Mouse (Mus musculus): ENCODE data around the gene Slc4a4. TPM values are rescaled to one million over a fixed set of nuclear protein-coding genes. Genes with fewer than 3 reads are reported as not detected.

Slc4a4 gene
- polyA plus RNA-seq, 1 experiment from 2014 or later = 0.47 TPM

DNA sequence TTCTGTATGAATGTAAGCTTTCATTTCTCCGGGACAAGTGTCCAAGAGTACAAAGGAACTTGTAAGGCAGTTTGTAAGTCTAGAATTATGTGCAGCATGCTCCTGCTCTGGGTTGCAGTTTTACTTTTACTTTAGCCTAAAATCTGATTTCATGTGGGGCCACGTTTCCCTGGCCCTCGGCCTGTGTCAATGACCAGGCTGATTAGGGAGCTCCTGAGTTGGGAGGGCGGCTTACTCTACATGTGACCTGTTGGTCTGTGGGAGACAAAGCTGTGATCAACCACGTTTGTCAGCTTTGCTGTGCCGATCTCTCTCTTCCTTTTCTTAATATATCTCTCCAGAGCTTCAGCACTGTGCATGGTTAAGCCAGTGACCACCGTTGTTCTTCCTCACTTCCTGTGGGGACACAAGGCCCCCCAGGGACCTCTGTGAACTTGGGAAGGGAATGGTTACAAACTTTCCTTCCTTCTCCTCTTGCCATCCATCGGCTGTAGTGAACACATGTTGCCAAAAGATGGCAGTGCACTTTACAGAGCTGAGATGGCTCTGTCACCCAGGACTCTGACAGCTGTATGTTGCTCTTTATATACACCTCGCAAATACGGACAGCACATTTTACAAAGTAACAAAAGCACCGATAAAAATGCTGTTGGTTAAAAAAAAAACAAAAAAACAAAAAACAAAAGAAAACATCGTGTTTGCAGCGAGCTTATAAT is 41.7 kb downstream of the Slc4a4 start:
- no peak overlapping the region for H3K4me2 ChIP-seq (ENCODE audit: low read depth, low read length)
- H3K9ac ChIP-seq (ENCODE audit: low read depth, low read length) = no peak overlapping the region
- H3K4me1 ChIP-seq (ENCODE audit: control insufficient read depth, low read depth, low read length) = no peaks in the 10 kb centered on the region
- ATAC-seq (ENCODE audit: low read depth) = no peak
- H3K9me3 ChIP-seq (replicated peaks; ENCODE audit: control insufficient read depth, low read length) = no peaks in the 10 kb centered on the region
- no peak overlapping the region for H3K4me3 ChIP-seq (ENCODE audit: low read depth, low read length)
- 29% methylated on average over 13 of the region's 13 CpGs for WGBS (ENCODE audit: insufficient replicate concordance)
- H3K27me3 ChIP-seq (ENCODE audit: control insufficient read depth, insufficient read depth, low read depth, low read length) = no peaks in the 10 kb centered on the region
- H3K36me3 ChIP-seq (ENCODE audit: control insufficient read depth, insufficient read depth) = no peaks in the 10 kb centered on the region
- H3K27ac ChIP-seq (ENCODE audit: low read length) = no peak overlapping the region

DNA sequence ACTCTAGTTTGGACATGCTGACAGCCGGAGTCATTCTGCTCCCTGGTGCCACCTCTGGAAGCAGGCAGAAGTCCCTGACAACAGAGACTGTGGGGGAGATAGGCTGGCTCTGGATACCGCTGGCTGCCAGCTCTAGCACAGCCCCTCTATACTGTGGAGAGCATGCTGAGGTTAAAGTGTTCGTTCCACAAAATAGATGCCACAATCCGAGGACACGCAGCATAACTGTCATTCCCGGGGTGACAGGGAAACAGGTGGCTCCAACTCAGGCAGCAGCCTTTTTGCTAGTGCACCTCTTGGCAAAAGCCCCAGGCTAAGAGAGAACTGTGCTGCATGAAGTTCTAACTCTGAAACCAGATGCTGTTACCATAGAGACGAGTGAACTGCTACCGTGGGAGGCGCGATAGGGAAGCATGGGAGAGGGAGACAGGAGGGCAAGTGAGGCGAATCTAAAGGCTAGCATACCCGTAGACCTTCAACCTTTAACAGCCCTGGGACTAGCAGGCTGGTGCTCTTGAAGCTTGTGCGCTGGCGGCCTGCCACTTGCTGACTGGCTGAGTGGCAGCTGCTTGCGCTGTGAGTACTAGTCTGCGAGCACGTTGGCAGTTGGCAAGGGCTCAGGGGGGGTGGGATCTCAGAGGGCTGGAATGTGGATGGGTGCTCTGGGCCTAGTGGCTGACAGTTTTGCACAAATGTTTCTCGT is 42.9 kb downstream of the Slc4a4 start:
- 0 out of 2 replicates have a peak, but pooled peaks have one; percentile 21 for ATAC-seq (ENCODE audit: low read depth)
- no peak overlapping the region for H3K4me2 ChIP-seq (ENCODE audit: low read depth, low read length)
- H3K9me3 ChIP-seq (replicated peaks; ENCODE audit: control insufficient read depth, low read length) = no peaks in the 10 kb centered on the region
- H3K9ac ChIP-seq (ENCODE audit: low read depth, low read length) = no peak overlapping the region
- H3K27ac ChIP-seq (ENCODE audit: low read length) = no peak overlapping the region
- no peak overlapping the region for H3K4me3 ChIP-seq (ENCODE audit: low read depth, low read length)
- no peaks in the 10 kb centered on the region for H3K4me1 ChIP-seq (ENCODE audit: control insufficient read depth, low read depth, low read length)
- H3K36me3 ChIP-seq (ENCODE audit: control insufficient read depth, insufficient read depth) = no peaks in the 10 kb centered on the region
- no peaks in the 10 kb centered on the region for H3K27me3 ChIP-seq (ENCODE audit: control insufficient read depth, insufficient read depth, low read depth, low read length)
- 59% methylated on average over 18 of the region's 18 CpGs for WGBS (ENCODE audit: insufficient replicate concordance)

DNA sequence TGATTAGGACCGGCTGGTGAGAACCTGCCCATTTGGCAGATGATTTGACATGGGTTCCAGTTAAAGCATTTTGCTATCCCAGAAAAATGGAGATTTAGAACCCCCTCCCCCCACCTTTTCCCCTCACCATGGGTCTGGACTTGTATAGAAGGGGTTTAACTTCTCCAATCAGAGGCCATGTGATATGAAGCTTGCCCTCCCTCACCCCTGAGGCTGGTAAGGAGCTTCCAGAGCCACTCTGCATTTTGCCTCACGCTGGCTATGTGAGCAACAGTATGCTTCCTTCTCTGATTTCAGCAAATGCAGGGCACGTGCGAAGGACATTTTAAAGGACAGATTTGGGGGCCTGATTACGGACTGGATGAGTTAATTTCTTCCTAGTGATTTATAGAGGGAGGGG is 43.5 kb downstream of the Slc4a4 start:
- Histone ChIP-seq H3K27me3 (ENCODE audit: control insufficient read depth, insufficient read depth, low read depth, low read length) (no peaks in the 10 kb centered on the region), H3K9me3 (replicated peaks; ENCODE audit: control insufficient read depth, low read length) (no peaks in the 10 kb centered on the region), H3K4me3 (ENCODE audit: low read depth, low read length) (no peak overlapping the region), H3K4me2 (ENCODE audit: low read depth, low read length) (no peak overlapping the region), H3K27ac (ENCODE audit: low read length) (no peak overlapping the region), H3K4me1 (ENCODE audit: control insufficient read depth, low read depth, low read length) (no peaks in the 10 kb centered on the region), H3K9ac (ENCODE audit: low read depth, low read length) (no peak overlapping the region), H3K36me3 (ENCODE audit: control insufficient read depth, insufficient read depth) (no peaks in the 10 kb centered on the region)
- ATAC-seq (ENCODE audit: low read depth) = no peak
- 62% methylated on average over 5 of the region's 5 CpGs for WGBS (ENCODE audit: insufficient replicate concordance)

DNA sequence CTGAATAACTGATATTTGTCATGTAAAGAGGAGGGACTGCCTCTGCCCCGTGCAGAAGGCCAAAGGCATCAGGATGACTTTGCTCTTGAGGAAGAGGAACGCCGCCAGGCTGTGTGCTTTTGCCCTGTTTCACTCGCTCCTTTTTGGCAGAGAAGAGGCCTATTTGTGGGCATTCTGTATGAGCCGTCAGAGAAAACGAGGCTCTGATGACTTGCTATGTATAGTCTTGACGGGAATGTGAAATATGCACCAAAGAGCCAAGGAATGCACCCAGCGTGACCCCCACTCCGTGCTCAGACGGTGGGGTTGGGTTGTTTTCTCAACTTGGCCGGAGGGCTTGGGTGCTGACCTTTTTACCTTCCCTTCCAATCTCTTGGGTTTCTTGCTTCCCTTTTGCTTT is 44.0 kb downstream of the Slc4a4 start:
- no peak for ATAC-seq (ENCODE audit: low read depth)
- WGBS (ENCODE audit: insufficient replicate concordance) = 61% methylated on average over 11 of the region's 11 CpGs
- H3K4me1 ChIP-seq (ENCODE audit: control insufficient read depth, low read depth, low read length) = no peaks in the 10 kb centered on the region

DNA sequence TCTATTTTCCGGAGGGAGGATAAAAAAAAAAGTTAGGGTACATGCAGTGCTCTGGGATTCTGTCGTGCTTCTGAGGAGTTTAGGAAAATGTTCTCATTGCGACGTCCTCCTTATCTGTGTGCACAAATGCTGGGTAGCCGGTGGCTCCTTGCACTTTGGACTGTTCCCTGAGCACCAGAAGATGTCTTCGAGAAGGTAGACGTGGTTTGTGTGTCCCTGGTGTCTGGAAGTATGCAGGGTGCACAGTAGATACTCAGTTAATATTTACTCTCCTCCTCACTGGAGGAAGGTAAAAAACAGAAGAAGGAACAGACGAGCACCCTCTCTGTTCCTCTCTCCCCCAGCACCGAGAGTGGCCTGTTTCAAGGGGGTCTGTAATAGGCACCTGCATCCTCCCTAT is 44.6 kb downstream of the Slc4a4 start:
- Histone ChIP-seq H3K27ac (ENCODE audit: low read length) (no peak overlapping the region), H3K9me3 (replicated peaks; ENCODE audit: control insufficient read depth, low read length) (no peaks in the 10 kb centered on the region), H3K9ac (ENCODE audit: low read depth, low read length) (no peak overlapping the region), H3K4me3 (ENCODE audit: low read depth, low read length) (no peak overlapping the region), H3K36me3 (ENCODE audit: control insufficient read depth, insufficient read depth) (no peaks in the 10 kb centered on the region), H3K27me3 (ENCODE audit: control insufficient read depth, insufficient read depth, low read depth, low read length) (no peaks in the 10 kb centered on the region), H3K4me2 (ENCODE audit: low read depth, low read length) (no peak overlapping the region), H3K4me1 (ENCODE audit: control insufficient read depth, low read depth, low read length) (no peaks in the 10 kb centered on the region)
- 59% methylated on average over 9 of the region's 9 CpGs for WGBS (ENCODE audit: insufficient replicate concordance)
- ATAC-seq (ENCODE audit: low read depth) = no peak

More for the DNA sequence above, 44.0 kb downstream of the Slc4a4 start:
- Histone ChIP-seq H3K4me3 (ENCODE audit: low read depth, low read length) (no peak overlapping the region), H3K36me3 (ENCODE audit: control insufficient read depth, insufficient read depth) (no peaks in the 10 kb centered on the region), H3K4me2 (ENCODE audit: low read depth, low read length) (no peak overlapping the region), H3K9me3 (replicated peaks; ENCODE audit: control insufficient read depth, low read length) (no peaks in the 10 kb centered on the region), H3K27ac (ENCODE audit: low read length) (no peak overlapping the region), H3K27me3 (ENCODE audit: control insufficient read depth, insufficient read depth, low read depth, low read length) (no peaks in the 10 kb centered on the region), H3K9ac (ENCODE audit: low read depth, low read length) (no peak overlapping the region)

DNA sequence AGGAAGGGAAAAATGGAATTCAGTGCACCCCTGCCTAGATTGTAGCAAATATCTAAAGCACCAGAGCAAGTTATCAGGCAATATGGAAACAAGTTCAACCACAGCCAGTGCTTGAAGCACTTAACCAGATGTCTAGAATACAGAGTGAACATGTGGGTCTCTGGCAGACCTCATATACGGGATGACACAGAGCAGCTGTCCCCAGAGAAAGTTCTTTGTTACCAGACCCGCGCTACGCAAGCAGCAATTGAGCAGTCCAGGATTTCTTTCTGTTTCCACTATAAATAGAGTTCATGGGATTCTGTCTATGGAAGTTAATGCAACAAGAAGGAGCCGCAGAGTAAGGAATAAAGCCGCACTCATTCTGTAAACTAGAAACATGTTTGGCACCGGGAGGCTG is 46.8 kb downstream of the Slc4a4 start:
- whole genome bisulfite sequencing (ENCODE audit: insufficient replicate concordance) = 67% methylated on average over 7 of the region's 7 CpGs
- H3K4me1 ChIP-seq (ENCODE audit: control insufficient read depth, low read depth, low read length) = no peaks in the 10 kb centered on the region; the same call in 1 of the 2 replicates
- H3K9ac ChIP-seq (ENCODE audit: low read depth, low read length) = no peak overlapping the region
- H3K4me2 ChIP-seq (ENCODE audit: low read depth, low read length) = no peak overlapping the region
- no peak overlapping the region for H3K4me3 ChIP-seq (ENCODE audit: low read depth, low read length)
- H3K9me3 ChIP-seq (replicated peaks; ENCODE audit: control insufficient read depth, low read length) = no peaks in the 10 kb centered on the region
- no peak overlapping the region for H3K27ac ChIP-seq (ENCODE audit: low read length)
- no peaks in the 10 kb centered on the region for H3K36me3 ChIP-seq (ENCODE audit: control insufficient read depth, insufficient read depth)
- H3K27me3 ChIP-seq (ENCODE audit: control insufficient read depth, insufficient read depth, low read depth, low read length) = no peaks in the 10 kb centered on the region
- no peak for ATAC-seq (ENCODE audit: low read depth)

DNA sequence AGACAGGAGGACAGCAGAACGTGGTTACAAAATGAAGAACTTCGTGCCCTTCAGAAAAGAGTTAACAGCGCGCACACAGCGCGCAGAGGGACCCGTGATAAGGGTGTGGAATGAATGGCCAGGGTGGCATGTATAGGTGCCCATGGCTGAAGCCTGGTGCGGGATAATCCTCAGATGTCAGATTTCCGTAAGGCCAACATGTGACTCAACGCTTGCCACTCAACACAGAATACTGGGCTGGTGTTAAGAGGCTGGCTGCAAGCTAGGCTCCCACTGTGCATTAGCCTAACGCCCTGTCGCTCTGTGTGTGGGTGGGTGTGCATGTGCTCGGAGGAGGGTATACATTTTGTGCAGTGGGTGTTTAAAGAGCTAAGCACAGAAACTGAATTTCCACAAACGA is 47.3 kb downstream of the Slc4a4 start:
- Histone ChIP-seq H3K4me3 (ENCODE audit: low read depth, low read length) (no peak overlapping the region), H3K27me3 (ENCODE audit: control insufficient read depth, insufficient read depth, low read depth, low read length) (no peaks in the 10 kb centered on the region), H3K9ac (ENCODE audit: low read depth, low read length) (no peak overlapping the region), H3K4me2 (ENCODE audit: low read depth, low read length) (no peak overlapping the region), H3K36me3 (ENCODE audit: control insufficient read depth, insufficient read depth) (no peaks in the 10 kb centered on the region), H3K27ac (ENCODE audit: low read length) (no peak overlapping the region), H3K4me1 (ENCODE audit: control insufficient read depth, low read depth, low read length) (no peaks in the 10 kb centered on the region; the same call in 1 of the 2 replicates), H3K9me3 (replicated peaks; ENCODE audit: control insufficient read depth, low read length) (no peaks in the 10 kb centered on the region)
- no peak for ATAC-seq (ENCODE audit: low read depth)
- WGBS (ENCODE audit: insufficient replicate concordance) = 39% methylated on average over 14 of the region's 14 CpGs

DNA sequence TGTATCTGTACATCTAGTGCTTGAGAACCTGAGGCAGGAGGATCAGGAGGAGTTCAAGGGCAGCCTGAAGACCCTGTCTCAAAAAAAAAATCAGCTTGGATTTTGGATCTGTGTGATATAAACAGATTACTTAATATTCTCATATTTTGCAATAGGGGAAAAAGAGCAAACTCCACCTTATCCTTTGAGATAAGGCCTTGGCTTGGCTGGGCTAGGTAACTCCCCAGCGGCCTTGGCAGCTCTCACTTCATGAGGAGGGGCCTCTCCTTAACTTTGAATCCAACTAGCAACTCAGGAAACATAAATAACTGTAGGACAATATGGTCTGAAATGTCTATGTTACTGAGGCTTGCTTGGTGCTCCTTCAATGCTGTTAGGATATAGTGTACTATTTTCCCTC is 51.6 kb downstream of the Slc4a4 start:
- Histone ChIP-seq H3K9ac (ENCODE audit: low read depth, low read length) (no peak overlapping the region), H3K27me3 (ENCODE audit: control insufficient read depth, insufficient read depth, low read depth, low read length) (no peaks in the 10 kb centered on the region), H3K36me3 (ENCODE audit: control insufficient read depth, insufficient read depth) (no peaks in the 10 kb centered on the region), H3K9me3 (replicated peaks; ENCODE audit: control insufficient read depth, low read length) (no peaks in the 10 kb centered on the region), H3K4me3 (ENCODE audit: low read depth, low read length) (no peak overlapping the region), H3K27ac (ENCODE audit: low read length) (no peak overlapping the region), H3K4me2 (ENCODE audit: low read depth, low read length) (no peak overlapping the region), H3K4me1 (ENCODE audit: control insufficient read depth, low read depth, low read length) (no peaks in the 10 kb centered on the region; the same call in 1 of the 2 replicates)
- ATAC-seq (ENCODE audit: low read depth) = no peak
- 26% methylated on average over 1 of the region's 1 CpGs for WGBS (ENCODE audit: insufficient replicate concordance)

DNA sequence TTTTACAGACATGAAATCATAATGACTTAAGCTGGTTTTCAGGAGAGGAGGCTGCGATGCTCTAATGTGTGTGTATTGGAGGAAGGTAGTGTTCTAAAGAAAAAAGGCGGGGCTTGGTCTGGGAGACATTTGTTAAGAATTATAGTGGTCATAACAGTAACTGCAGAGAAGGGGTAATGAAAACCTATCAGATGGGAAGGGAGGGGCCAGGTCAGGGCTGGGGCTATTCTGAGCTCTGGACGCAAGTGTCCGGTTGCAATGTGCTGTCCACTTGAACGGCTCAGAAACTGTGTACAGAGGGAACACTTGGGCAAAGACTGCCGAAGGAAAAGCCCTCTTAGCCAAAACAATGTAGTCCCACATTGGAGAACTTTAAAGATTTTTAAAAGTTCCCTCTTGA is 52.5 kb downstream of the Slc4a4 start:
- Histone ChIP-seq H3K9ac (ENCODE audit: low read depth, low read length) (no peak overlapping the region), H3K27me3 (ENCODE audit: control insufficient read depth, insufficient read depth, low read depth, low read length) (no peaks in the 10 kb centered on the region), H3K4me1 (ENCODE audit: control insufficient read depth, low read depth, low read length) (no peaks in the 10 kb centered on the region; the same call in 1 of the 2 replicates), H3K27ac (ENCODE audit: low read length) (no peak overlapping the region), H3K9me3 (replicated peaks; ENCODE audit: control insufficient read depth, low read length) (no peaks in the 10 kb centered on the region), H3K4me2 (ENCODE audit: low read depth, low read length) (no peak overlapping the region), H3K4me3 (ENCODE audit: low read depth, low read length) (no peak overlapping the region), H3K36me3 (ENCODE audit: control insufficient read depth, insufficient read depth) (no peaks in the 10 kb centered on the region)
- WGBS (ENCODE audit: insufficient replicate concordance) = 57% methylated on average over 6 of the region's 6 CpGs
- no peak for ATAC-seq (ENCODE audit: low read depth)

Data from liver, embryonic 16.5 days (tissue).